Mouse (Mus musculus) layer of hippocampus, adult 11-12 months (tissue): ENCODE measurements around the gene Ccdc144b.

ENCODE experiments used
- DNase-seq: peaks from one replicate; pipeline ENCODE4 v3.0.0; 2022; ENCODE audit warnings: low spot score

Gene Ccdc144b

GRCm38 (mm10) chr3:36029993-36030392 lies 23.4 kb downstream of the Ccdc144b start:
- no peak for DNase-seq

- DNase-seq = no peak
Observed at GRCm38 (mm10) chr3:36025732-36026131, 27.6 kb downstream of the Ccdc144b start.

GRCm38 (mm10) chr3:36011239-36011638 lies 42.1 kb downstream of the Ccdc144b start:
- DNase-seq = no peak

GRCm38 (mm10) chr3:36008411-36009154 lies 44.8 kb downstream of the Ccdc144b start:
- DNase-seq = no peak

- no peak for DNase-seq
Observed at GRCm38 (mm10) chr3:36004028-36004895, 49.1 kb downstream of the Ccdc144b start.

GRCm38 (mm10) chr3:36000275-36001239 lies 52.8 kb downstream of the Ccdc144b start, which contains the start of gene Mccc1:
Mccc1 (minus strand) TSS chr3:36000678.
- DNase-seq = peak; percentile 96

GRCm38 (mm10) chr3:35994552-35995531 lies 58.5 kb downstream of the Ccdc144b start:
- no peak for DNase-seq

GRCm38 (mm10) chr3:35990715-35991114 lies 62.6 kb downstream of the Ccdc144b start:
- DNase-seq = no peak

- DNase-seq = no peak
Observed at GRCm38 (mm10) chr3:35988031-35988430, 65.3 kb downstream of the Ccdc144b start.

GRCm38 (mm10) chr3:35986266-35986665 lies 67.1 kb downstream of the Ccdc144b start:
- no peak for DNase-seq

GRCm38 (mm10) chr3:35973551-35973950 lies 79.8 kb downstream of the Ccdc144b start:
- DNase-seq = no peak

GRCm38 (mm10) chr3:35972985-35973384 lies 80.4 kb downstream of the Ccdc144b start:
- peak; percentile 37 for DNase-seq

GRCm38 (mm10) chr3:35971149-35971548 lies 82.2 kb downstream of the Ccdc144b start:
- DNase-seq = no peak

GRCm38 (mm10) chr3:35970441-35970840 lies 82.9 kb downstream of the Ccdc144b start:
- no peak for DNase-seq

- DNase-seq = no peak
Observed at GRCm38 (mm10) chr3:35967366-35967921, 85.9 kb downstream of the Ccdc144b start.

- no peak for DNase-seq
Observed at GRCm38 (mm10) chr3:35966493-35966892, 86.9 kb downstream of the Ccdc144b start.

GRCm38 (mm10) chr3:35964928-35965327 lies 88.4 kb downstream of the Ccdc144b start:
- DNase-seq = no peak

- DNase-seq = no peak
Observed at GRCm38 (mm10) chr3:35963921-35964320, 89.4 kb downstream of the Ccdc144b start.

GRCm38 (mm10) chr3:35963401-35963800 lies 89.9 kb downstream of the Ccdc144b start:
- no peak for DNase-seq

- no peak for DNase-seq
Observed at GRCm38 (mm10) chr3:35962967-35963366, 90.4 kb downstream of the Ccdc144b start.
